16 mouse cellular contexts compared by ENCODE assay signal in the genomic region with DNA sequence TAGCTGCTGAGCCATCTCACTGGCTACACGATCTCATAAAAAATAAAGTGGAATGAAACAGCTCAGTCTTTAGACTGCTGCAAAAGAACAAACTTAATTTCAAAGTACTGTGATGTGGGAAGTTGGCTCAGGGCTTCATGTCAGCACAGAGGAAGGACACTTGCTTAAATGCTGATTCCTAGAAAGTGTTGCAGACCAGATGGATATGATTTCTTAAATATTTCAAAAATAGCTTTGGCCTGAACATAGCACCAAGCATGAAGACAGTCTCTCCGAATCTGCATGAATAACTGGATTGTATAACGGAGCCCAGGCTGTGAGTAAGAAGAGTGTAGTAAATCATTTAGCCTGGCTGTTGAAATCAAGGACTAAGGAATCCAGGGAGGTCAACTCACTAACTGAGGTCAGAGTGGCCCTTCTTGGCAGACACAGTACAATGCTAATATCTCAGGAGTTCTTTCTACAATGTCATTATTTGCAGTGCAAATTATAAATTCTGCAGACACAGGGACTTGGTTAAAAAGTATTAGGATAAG.
DNase-seq lines count a peak whose midpoint lies in the region; ATAC-seq lines count a peak whose summit lies in the region.
"Had no signal": no experiment of that assay in that cellular context is flagged by ENCODE, and none has a peak within 500 bp of the region (broad histone marks: within the 10 kb centered on the region; RNA-seq: fewer than 3 reads in every experiment).

No protein-coding gene starts in this region.

- no peak overlapping the region for H3K9ac ChIP-seq in kidney, embryonic 15.5 days
- H3K9ac ChIP-seq: liver, embryonic 12.5 days; neural tube, embryonic 12.5 days had no signal

- no peak overlapping the region for H3K4me2 ChIP-seq in kidney, embryonic 15.5 days
- H3K4me2 ChIP-seq: liver, embryonic 12.5 days; midbrain, embryonic 11.5 days; neural tube, embryonic 12.5 days had no signal

- peak; percentile 73; the same call in 1 of the 2 replicates for ATAC-seq in kidney, embryonic 15.5 days (replicated peaks; ENCODE audit: low FRiP score)
- ATAC-seq: activated CD4-positive, CD25-positive, alpha-beta regulatory T cell, adult 4 months; hindbrain, embryonic 16.5 days; liver, embryonic 12.5 days had no signal

- no peaks in the 10 kb centered on the region for H3K27me3 ChIP-seq in kidney, embryonic 15.5 days
- H3K27me3 ChIP-seq: liver, embryonic 12.5 days; neural tube, embryonic 12.5 days had no signal

- H3K4me1 ChIP-seq in kidney, embryonic 15.5 days: peaks cover 4% of the 10 kb centered on the region; the same call in 1 of the 2 replicates
- H3K4me1 ChIP-seq: liver, embryonic 12.5 days; neural tube, embryonic 12.5 days had no signal

- no peak overlapping the region for H3K27ac ChIP-seq in kidney, embryonic 15.5 days
- H3K27ac ChIP-seq: gastrocnemius, adult 2 months; liver, embryonic 12.5 days; neural tube, embryonic 12.5 days had no signal

- WGBS in kidney, embryonic 15.5 days: 23% methylated on average over 3 of the region's 3 CpGs

- H3K9me3 ChIP-seq in kidney, embryonic 15.5 days (replicated peaks): no peaks in the 10 kb centered on the region
- H3K9me3 ChIP-seq: liver, embryonic 12.5 days; neural tube, embryonic 12.5 days had no signal

- DNase-seq in embryo, embryonic 10 days (ENCODE audit: low spot score): peak; percentile 7
- no peak for DNase-seq in embryo, embryonic 9.5 days (ENCODE audit: extremely low spot score)
- DNase-seq in right cerebral cortex, adult 18-20 months: peak; percentile 24
- no peak for DNase-seq in right cerebral cortex, postnatal 4 days
- peak; percentile 63 for DNase-seq in telencephalon, adult 2 months (ENCODE audit: low read depth, low spot score)
- DNase-seq in thymus, postnatal 14 days: no peak
- DNase-seq in heart, postnatal 4 days: no peak
- DNase-seq: B cell, adult 2 months; cerebellum, adult 9-10 months; gastrocnemius, adult 2 months had no signal

- H3K4me3 ChIP-seq in kidney, embryonic 15.5 days (replicated peaks): no peak overlapping the region
- H3K4me3 ChIP-seq: gastrocnemius, adult 2 months; liver, embryonic 12.5 days; neural tube, embryonic 12.5 days had no signal

- no peaks in the 10 kb centered on the region for H3K36me3 ChIP-seq in kidney, embryonic 15.5 days
- H3K36me3 ChIP-seq: liver, embryonic 12.5 days; neural tube, embryonic 12.5 days had no signal

Comparison
In these comparisons a context has a peak if more than half of its experiments do, and no peak if none do; other contexts are left out.
1. DNase-seq: peak in embryo, embryonic 10 days (single experiment), right cerebral cortex, adult 18-20 months (single experiment) and telencephalon, adult 2 months (single experiment); none in embryo, embryonic 9.5 days (single experiment), right cerebral cortex, postnatal 4 days (single experiment), thymus, postnatal 14 days (single experiment) and heart, postnatal 4 days (single experiment).